In the genomic region with DNA sequence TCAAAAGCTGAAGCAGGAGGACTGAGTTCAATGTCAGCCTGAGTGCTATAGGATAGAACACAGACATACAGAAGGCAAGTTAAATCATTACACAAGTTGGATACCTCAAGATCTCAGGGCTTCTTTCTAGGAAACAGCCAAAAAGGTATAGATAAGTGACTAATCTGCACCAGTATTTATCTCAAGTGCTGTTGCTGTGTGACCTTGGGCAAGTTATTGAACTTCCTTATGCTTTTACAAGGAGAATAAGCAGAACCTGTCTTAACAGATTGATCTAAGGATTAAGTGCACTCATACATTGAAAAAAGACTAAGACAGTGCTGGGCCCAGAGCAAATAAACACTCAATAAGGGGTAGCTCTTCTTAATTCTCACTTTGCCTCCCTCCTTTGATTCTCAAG, we compare ENCODE assay signal across 28 mouse cellular contexts.
"Had no signal": no experiment of that assay in that cellular context is flagged by ENCODE, and none has a peak within 500 bp of the region (broad histone marks: within the 10 kb centered on the region; RNA-seq: fewer than 3 reads in every experiment).

No protein-coding gene starts in this region.

- H3K27ac ChIP-seq: left cerebral cortex, adult 2 months; limb, embryonic 10.5 days; limb, embryonic 12.5 days; limb, embryonic 13.5 days; limb, embryonic 15.5 days; liver, embryonic 12.5 days; liver, embryonic 13.5 days; liver, embryonic 14.5 days; liver, embryonic 15.5 days; lung, embryonic 15.5 days; macrophage; midbrain, embryonic 10.5 days; midbrain, embryonic 12.5 days; midbrain, embryonic 13.5 days; midbrain, embryonic 15.5 days had no signal

- H3K27me3 ChIP-seq: limb, embryonic 12.5 days; limb, embryonic 13.5 days; limb, embryonic 15.5 days; liver, embryonic 12.5 days; liver, embryonic 13.5 days; liver, embryonic 15.5 days; lung, embryonic 15.5 days; megakaryocyte, embryonic 14.5 days; midbrain, embryonic 12.5 days; midbrain, embryonic 13.5 days; midbrain, embryonic 15.5 days had no signal

- H3K4me1 ChIP-seq: limb, embryonic 10.5 days; limb, embryonic 12.5 days; limb, embryonic 13.5 days; limb, embryonic 15.5 days; lung, embryonic 15.5 days; midbrain, embryonic 10.5 days; midbrain, embryonic 12.5 days; midbrain, embryonic 13.5 days; midbrain, embryonic 15.5 days had no signal

- H3K9me3 ChIP-seq: limb, embryonic 10.5 days; limb, embryonic 12.5 days; limb, embryonic 13.5 days; limb, embryonic 15.5 days; liver, embryonic 12.5 days; liver, embryonic 13.5 days; liver, embryonic 15.5 days; lung, embryonic 15.5 days; megakaryocyte, embryonic 14.5 days; midbrain, embryonic 10.5 days; midbrain, embryonic 12.5 days; midbrain, embryonic 13.5 days; midbrain, embryonic 15.5 days had no signal

- H3K4me3 ChIP-seq: left cerebral cortex, adult 2 months; limb, embryonic 10.5 days; limb, embryonic 12.5 days; limb, embryonic 13.5 days; limb, embryonic 15.5 days; liver, embryonic 12.5 days; liver, embryonic 13.5 days; liver, embryonic 15.5 days; lung, embryonic 15.5 days; megakaryocyte, embryonic 14.5 days; midbrain, embryonic 10.5 days; midbrain, embryonic 12.5 days; midbrain, embryonic 13.5 days; midbrain, embryonic 15.5 days; myocyte had no signal

- DNase-seq: left cerebral cortex, postnatal 4 days; liver; liver, embryonic 13.5 days; liver, postnatal 0 days; lung, adult 18-20 months; lung, adult 2 months; lung, embryonic 14.5 days; lung, postnatal 10 days; lung, postnatal 14 days; lung, postnatal 36 days; lung, postnatal 4 days; midbrain, embryonic 14.5 days had no signal

- H3K36me3 ChIP-seq: limb, embryonic 13.5 days; limb, embryonic 15.5 days; liver, embryonic 15.5 days; lung, embryonic 15.5 days; midbrain, embryonic 13.5 days; midbrain, embryonic 15.5 days had no signal

- H3K9ac ChIP-seq: limb, embryonic 12.5 days; limb, embryonic 13.5 days; limb, embryonic 15.5 days; liver, embryonic 12.5 days; liver, embryonic 13.5 days; liver, embryonic 14.5 days; liver, embryonic 15.5 days; liver, postnatal 0 days; lung, embryonic 14.5 days; lung, embryonic 15.5 days; midbrain, embryonic 12.5 days; midbrain, embryonic 13.5 days; midbrain, embryonic 15.5 days had no signal
